Mouse (Mus musculus) B cell, adult (primary cell): Measurements from ENCODE around the gene Abca17. TPM values are rescaled to one million over a fixed set of nuclear protein-coding genes. Genes with fewer than 3 reads are reported as not detected.

Experiments
- total RNA-seq: library from RNA; stranded (reverse); gene quantifications from 4 replicates; pipeline ENCODE4 v1.2.4, GENCODE M21; 2023; ENCODE audit not compliant: inconsistent age

The Abca17 gene
- total RNA-seq = 0.09 to 0.30 TPM (median 0.14 TPM) in 4 replicates

DNA sequence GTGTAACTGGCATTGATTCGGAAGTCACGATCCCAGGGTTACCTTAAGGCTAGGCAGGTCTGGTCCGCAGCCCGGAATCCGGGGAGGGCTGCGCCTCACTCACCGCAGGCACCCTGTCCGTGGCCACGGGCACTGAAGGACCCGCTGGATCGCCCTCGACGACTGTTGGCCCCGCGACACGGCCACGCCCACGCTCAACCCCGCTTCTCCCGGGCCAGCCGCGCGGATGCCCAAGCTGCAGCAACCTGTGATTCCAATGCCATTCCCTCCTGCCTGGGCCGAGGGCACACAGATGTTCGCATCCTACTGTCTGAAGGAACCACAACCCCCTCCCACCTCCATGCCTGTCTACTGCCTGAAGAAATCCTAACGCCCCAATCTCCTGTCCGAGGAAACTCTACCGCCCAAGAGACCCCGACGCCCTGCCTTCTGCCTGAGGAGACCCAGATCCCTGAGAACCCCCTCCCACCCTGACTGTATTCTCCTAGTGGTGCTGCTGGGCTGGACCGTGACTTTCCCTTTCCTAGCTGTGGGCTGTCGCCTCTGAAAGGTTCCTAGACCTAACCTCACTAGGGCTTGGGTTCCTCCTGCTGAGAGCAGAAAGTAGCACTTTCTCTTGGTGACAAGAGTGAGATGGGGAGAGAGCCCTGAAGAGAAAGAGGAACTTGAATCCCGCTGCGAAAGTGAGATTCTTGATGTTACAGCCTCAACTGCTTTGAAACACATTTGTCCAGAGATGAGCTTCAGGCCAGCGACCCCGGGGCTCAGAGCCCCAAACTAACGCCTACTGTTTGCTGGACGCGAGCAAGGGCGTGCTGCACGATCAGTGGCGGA lies at the start of gene Abca17:
Gene Abca17 (minus strand): TSS at position 143 of the 834 bp plus-strand sequence.

DNA sequence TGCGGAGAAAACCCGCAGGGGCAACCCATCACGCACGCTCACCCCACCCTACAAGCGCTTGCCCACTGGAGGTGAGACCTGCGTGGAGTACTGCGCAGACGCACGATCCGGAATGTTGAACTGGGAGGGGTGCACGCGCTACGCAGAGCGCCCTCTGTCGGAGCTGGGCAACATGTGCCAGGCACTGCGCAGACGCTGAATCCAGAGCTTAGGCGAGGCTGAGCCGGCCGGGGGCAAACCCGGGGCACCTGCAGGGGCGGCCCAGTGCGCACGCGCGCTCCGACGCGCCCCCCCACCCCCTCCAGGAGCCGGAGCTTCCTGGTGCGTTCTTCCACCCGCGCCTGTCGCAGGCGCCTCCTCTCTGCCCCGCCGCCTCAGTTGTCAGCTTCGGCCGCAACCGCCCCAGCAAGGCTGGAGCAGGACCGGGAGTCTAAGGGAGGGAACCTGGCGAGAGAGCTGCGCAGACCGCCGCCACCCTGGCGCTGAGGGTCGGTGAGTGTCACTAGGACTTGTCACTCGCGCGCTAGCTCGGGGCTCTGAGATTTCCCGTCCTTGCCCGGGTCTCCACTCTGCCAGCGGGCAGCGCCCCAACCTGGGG lies 991 bp upstream of the Abca17 start, which contains the start of gene Abca3:
Gene Abca3 (plus strand): TSS at position 191 of the 598 bp plus-strand sequence.

DNA sequence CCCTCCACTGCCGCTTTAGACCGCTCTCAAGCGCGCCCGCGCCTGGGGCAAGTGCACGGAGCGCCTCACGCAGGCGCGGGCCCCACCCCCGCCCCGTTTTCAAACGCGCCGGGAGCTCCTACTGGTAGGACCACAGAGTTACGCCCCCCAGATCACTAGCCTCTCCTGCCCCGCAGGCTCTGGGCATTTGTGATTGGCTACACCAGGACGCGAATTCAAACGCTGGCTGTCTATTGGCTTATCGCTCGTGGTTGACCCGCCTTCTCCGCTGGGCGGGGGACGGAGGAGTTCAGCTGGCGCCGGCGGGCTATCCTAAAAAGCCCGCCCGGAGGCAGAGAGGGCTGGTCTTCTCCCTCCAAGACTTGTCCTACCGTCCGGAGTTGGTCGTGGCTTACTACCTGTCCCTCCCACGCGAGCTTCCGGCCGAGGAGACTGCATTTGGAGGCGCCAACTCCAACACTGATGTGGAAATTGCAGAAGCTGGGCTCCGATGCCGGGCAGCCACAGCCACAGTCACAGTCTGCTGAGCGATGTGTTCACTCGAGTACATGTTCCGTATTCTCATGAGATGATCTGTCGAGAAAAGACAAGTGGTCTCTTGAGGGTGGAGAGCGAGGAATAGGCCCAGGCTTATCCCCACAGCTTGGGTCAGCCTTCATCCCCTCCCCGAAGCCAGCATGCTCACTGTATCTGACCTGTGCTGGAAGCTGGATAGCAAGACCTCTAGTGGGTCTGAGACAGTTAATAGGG lies 99.4 kb downstream of the Abca17 start, which contains the start of gene Ccnf:
Gene Ccnf (minus strand): TSS at position 165 of the 750 bp plus-strand sequence.

DNA sequence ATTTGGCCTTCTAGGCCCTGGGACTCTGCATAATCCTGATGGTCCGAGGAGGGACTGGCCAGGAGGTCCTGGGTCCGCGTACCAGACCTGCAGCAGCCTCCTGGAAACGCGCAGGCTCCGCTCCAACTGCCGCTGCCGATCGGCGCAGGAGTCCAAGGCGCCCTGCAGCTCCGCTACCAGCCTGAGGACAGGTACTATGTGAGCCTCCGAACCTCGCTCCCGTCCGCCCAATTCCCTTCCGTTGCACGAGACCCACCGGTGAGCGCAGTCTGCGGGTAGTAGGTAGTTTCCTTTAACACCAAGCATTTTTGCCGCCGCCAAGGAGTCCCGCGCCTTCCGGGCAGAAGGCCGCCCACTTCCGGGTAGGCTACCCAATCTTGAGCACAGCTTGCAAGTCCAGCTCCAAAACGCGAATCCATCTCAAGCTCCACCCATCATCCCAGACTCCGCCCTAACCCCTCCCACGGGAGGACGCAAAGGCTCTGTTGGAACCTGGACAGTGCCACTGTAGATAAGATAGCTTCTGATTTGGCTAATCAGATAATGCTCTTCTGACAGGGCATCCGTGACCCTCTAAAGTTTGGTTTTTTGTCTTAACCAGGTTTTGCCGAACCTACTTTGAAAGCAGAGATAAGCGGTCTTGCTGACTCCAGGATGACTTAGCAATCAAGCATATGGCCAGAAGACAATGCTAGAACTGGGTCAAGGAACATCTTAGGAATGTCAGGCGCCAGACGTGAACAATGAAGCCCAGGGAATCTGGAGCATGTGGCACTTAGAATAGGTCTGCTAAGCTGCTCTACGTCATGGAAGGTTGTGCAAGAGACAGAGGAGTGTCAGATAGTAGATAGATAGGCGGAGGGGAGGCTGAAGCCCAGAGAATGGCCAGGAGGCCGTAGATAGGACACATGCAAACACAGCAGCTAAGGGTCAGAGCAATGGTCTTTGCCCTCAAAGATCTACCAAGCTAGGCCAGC lies 130.1 kb downstream of the Abca17 start, which contains the start of gene Tedc2:
Gene Tedc2 (minus strand): TSS at position 417 of the 977 bp plus-strand sequence.

Other genes starting within 250 kb of the Abca17 start
- 64.1 to 73.9 TPM (median 67.7 TPM) in 4 replicates for gene Pdpk1, start 200.1 kb downstream of the Abca17 start, total RNA-seq
- gene Amdhd2, start 187.3 kb downstream of the Abca17 start, total RNA-seq = 35.6 to 45.5 TPM (median 38.6 TPM) in 4 replicates
- 233 to 260 TPM (median 250 TPM) in 4 replicates for gene Atp6v0c, start 181.4 kb downstream of the Abca17 start, total RNA-seq
- gene Tbc1d24, start 145.5 kb downstream of the Abca17 start, total RNA-seq = 0.61 to 1.9 TPM (median 0.68 TPM) in 4 replicates
- gene Ntn3, start 141.5 kb downstream of the Abca17 start, total RNA-seq = 0.19 to 0.48 TPM (median 0.32 TPM) in 4 replicates
- gene Tedc2, start 130.2 kb downstream of the Abca17 start, total RNA-seq = 7.8 to 10.4 TPM (median 9.1 TPM) in 4 replicates
- gene Ccnf, start 99.6 kb downstream of the Abca17 start, total RNA-seq = 8.9 to 15.0 TPM (median 12.2 TPM) in 4 replicates
- gene Abca3, start 882 bp upstream of the Abca17 start, total RNA-seq = 50.7 to 55.1 TPM (median 52.7 TPM) in 4 replicates
- gene Rnps1, start 63.5 kb upstream of the Abca17 start, total RNA-seq = 154 to 168 TPM (median 161 TPM) in 4 replicates
- 22.7 to 27.4 TPM (median 27.0 TPM) in 4 replicates for gene Eci1, start 75.6 kb upstream of the Abca17 start, total RNA-seq
- 3.5 to 8.3 TPM (median 5.4 TPM) in 4 replicates for gene Dnase1l2, start 92.0 kb upstream of the Abca17 start, total RNA-seq
- gene E4f1, start 119.2 kb upstream of the Abca17 start, total RNA-seq = 58.4 to 75.5 TPM (median 64.9 TPM) in 4 replicates
- 17.0 to 19.8 TPM (median 18.8 TPM) in 4 replicates for gene Pgp, start 119.3 kb upstream of the Abca17 start, total RNA-seq
- 0.71 to 1.2 TPM (median 0.95 TPM) in 4 replicates for gene Bricd5, start 122.8 kb upstream of the Abca17 start, total RNA-seq
- 18.2 to 22.4 TPM (median 20.5 TPM) in 4 replicates for gene Mlst8, start 128.0 kb upstream of the Abca17 start, total RNA-seq
- not detected in 4 replicates for gene Caskin1, start 137.5 kb upstream of the Abca17 start, total RNA-seq
- 201 to 215 TPM (median 211 TPM) in 4 replicates for gene Traf7, start 176.9 kb upstream of the Abca17 start, total RNA-seq
- 1.0 to 1.9 TPM (median 1.2 TPM) in 4 replicates for gene Rab26, start 183.1 kb upstream of the Abca17 start, total RNA-seq
- gene Pkd1, start 198.8 kb upstream of the Abca17 start, total RNA-seq = 71.1 to 75.5 TPM (median 72.5 TPM) in 4 replicates